Mouse (Mus musculus): ENCODE results near the gene Ugt1a10.
"Not testable (repeated sequence)": the region's sequence is repeated elsewhere in the genome, so short reads cannot be mapped to it uniquely, and the experiment has no call there.

Gene Ugt1a10

DNA sequence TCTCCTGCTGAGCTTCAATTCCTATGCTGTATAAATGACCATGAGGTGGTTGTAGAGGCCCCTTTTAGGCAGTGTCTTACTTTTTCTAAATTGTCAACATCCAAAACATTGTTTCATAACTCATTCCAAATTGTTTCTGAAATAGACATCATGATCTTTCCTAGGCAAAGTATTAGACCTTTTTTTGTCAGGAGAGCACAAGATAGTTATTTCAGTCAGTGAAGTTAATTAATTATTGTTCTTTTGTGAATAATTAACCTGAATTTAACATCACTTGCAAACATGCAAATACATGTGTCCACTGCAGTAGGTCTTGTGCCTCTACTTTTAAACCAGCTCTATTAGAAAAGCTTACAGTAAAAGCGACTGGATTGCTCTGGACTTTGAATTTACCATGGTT lies at the start of gene Ugt1a10:
Gene Ugt1a10 (plus strand): TSS at position 301 of the 400 bp plus-strand sequence.
- in situ Hi-C loops (cut with MboI; ENCODE audit: unreplicated experiment in 2 of 2) = no loop called here

DNA sequence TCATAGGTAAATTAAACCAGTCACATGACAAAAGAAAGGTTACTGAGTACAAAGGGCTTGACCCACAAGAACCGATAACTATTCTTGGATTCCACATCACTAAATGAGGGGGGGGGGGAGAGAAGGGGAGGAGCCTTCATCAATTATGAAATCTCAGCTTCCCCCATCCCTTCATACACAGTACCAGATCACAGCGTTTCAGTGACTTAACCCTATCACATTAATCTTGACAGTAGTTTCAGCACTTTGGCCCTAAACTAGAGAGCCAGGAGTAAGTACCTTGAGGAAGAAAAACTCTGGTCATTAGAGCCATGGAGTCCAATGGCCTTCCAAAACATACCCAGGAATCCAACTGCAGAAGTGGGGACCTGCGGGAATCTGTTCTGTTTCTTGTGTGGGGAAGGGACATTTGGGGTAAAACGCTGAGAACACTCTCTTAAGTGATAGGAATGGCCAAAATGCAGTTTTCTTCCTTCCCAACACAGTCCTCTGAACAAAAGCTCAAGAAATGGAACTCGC lies 47.4 kb upstream of the Ugt1a10 start:
- in situ Hi-C loops (cut with MboI; ENCODE audit: unreplicated experiment in 2 of 2) = loop anchor here in 1 of 2 experiments (10.0 kb wide), 1 partner anchor 277 kb away; no protein-coding TSS in a partner anchor

DNA sequence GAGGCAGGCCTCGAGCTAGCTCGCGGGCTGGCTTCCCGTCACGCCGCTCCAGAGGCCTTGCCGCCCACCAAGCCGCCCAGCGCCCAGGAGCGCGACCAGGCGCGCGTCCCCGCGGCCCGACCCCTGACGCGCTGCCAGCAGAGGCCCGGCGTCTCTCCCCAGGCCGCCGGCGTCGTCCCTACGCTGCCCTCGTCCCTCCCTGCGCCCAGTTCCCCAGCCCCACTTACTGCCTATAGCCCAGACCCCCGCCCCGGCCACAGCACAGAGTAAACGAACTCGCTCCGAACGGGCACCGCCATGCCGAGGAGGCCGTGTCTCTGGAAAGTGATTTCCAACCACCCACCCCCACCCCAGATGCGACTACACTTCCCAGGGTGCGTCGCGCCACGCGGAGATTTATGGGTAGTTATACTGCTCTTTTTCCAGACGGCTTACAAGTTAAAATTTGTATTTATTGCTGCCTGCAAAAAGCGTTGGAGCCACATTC lies 46.9 kb upstream of the Ugt1a10 start, which contains the start of gene Usp40:
Gene Usp40 (minus strand): TSS at position 341 of the 487 bp plus-strand sequence.
- in situ Hi-C loops (cut with MboI; ENCODE audit: unreplicated experiment in 2 of 2) = loop anchor here in 1 of 2 experiments (10.0 kb wide), 1 partner anchor 277 kb away; no protein-coding TSS in a partner anchor

DNA sequence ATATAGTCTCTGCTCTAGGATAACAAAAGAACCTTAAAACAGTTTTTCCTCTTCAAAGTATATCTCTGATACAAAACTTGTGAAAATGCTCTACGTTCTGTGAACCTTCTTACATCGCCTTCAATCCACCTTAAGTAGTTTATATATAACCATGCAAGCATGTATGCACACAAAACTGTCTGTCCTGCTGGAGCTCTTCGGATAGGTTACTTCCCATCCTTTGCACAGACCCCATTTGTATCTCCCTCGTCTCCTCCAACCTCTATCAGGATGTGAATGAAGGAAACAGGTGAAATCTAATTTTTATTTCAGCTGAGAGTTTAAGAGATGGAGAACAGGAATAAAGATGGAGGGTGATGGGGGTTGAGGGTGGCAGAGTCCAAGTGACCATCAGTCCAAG lies 46.5 kb upstream of the Ugt1a10 start:
- in situ Hi-C loops (cut with MboI; ENCODE audit: unreplicated experiment in 2 of 2) = loop anchor here in 1 of 2 experiments (10.0 kb wide), 1 partner anchor 276 kb away; no protein-coding TSS in a partner anchor

DNA sequence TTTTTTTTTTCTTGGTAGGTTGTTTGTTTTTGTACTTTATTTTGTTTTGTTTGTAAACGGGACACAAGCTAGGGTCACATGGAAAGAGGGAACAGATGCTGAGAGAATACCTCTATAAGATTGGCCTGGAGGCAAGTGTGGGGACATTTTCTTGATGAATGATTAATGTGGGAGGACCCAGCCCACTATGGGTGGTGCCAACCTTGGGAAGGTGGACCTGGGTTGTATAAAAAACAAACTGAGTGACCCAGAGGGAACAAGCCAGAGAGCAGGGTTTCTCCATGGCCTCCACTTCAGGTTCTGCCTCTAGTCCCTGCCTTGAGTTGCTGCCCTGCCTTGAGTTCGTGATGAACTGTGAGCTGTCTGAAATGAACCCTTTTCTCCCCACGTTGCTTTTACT lies 45.7 kb upstream of the Ugt1a10 start:
- in situ Hi-C loops (cut with MboI; ENCODE audit: unreplicated experiment in 2 of 2) = loop anchor here in 1 of 2 experiments (10.0 kb wide), 1 partner anchor 275 kb away; no protein-coding TSS in a partner anchor

DNA sequence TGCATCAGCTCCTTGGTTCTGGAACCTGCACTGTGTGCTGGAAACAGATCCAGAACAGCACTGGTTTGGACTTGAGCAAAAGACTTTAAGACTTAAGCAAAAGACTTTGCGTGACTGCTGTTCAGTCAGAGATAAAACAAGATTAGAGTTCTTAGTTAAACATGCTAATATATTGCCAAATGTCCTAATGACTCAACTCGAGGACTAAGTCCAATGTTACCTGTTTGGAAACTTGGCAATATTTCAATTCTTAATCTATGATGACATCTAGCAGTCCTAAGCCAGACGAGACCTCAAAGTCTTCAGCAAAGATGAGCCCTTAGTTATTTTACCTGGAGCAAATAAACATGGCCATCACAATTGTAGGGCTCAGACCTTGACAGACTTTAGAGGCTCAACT lies 41.5 kb upstream of the Ugt1a10 start:
- in situ Hi-C loops (cut with MboI; ENCODE audit: unreplicated experiment in 2 of 2) = no loop called here

DNA sequence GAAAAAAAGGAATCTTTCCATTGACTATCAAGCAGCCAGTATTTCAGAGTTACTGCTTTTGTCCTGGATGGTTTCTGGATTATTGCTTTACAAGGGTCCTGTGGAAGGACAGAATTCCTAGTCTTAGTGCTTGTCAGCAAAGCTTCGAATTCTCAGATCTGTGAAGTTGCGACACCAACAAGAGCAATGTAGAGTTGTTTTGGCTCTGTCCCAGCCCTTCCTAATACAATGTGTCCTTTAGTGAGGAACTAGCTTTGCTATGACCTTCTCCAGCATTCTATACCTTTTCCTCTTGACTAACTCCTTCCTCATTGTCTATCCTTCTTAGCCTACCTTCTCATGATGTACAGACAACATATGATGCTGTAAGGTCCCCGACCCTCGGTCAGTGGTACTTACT lies 41.0 kb upstream of the Ugt1a10 start:
- in situ Hi-C loops (cut with MboI; ENCODE audit: unreplicated experiment in 2 of 2) = no loop called here

DNA sequence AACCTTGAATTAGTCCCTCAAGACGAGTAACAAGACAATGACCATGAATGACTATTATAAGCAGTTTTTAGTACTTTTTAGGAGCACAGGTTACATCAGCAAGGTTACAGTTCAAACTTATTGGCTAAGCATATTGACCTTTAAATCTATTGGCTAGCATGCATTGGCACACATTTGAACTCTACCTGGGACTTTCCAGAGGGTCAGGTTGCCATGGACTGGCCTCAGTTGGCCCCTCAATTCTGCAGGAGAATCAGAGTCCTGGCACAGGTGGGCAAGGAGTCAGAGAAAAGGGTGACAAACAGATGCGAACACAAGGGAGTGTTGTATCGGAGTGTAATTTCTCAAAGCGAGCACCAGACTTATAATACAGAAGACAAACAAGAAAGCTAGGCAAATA lies 40.5 kb upstream of the Ugt1a10 start:
- in situ Hi-C loops (cut with MboI; ENCODE audit: unreplicated experiment in 2 of 2) = no loop called here

DNA sequence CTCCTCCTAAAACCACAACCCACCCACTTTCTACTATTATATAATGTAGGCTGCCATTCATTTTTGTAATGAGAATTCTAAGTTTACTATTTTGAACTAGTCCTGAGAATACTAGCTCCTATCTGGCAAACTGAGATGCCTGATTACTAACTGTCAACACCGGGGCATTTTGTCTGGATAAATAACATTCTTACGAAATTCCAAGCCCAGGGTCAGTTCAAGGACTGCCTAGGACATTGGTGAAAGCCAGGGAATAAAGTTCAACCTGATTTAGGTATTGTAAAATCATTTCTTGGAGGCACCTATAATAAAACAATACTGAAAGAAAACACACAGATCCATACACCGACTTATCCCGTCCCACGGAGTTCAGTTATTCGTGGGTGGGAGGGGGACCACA lies 39.8 kb upstream of the Ugt1a10 start:
- in situ Hi-C loops (cut with MboI; ENCODE audit: unreplicated experiment in 2 of 2) = no loop called here

DNA sequence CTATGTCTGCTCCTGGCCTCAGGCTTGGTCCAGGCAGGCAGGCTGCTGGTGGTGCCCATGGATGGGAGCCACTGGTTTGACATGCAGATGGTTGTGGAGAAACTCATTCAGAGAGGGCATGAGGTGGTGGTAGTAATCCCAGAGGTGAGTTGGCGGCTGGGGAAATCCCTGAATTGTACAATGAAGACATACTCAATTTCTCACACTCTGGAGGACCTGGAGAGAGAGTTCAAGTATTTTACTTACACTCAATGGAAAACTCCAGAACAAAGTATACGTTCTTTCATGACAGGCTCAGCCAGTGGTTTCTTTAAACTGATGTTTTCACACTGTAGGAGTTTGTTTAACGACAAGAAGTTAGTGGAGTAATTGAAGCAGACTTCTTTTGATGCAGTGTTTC lies 29.9 kb upstream of the Ugt1a10 start:
- in situ Hi-C loops (cut with MboI; ENCODE audit: unreplicated experiment in 2 of 2) = not testable (repeated sequence)

DNA sequence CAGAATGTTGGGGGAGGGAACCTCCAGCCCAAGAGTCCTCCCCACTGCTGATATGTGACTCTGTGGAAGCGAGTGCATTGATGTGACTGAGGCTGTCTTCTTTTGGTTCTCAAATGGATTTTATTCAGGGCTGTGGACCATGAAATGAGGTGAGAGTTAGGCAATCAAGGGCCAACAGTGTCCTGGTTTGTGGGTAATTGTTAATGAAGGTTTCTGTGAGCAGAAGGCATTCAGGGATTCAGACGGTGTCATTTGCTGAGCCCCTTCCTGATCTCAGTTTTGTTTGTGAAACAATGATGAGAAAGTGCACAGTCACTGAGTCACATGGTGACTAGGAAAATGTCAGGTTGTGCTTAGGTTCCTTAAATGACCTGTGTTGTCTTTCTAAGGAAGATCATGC lies 12.1 kb upstream of the Ugt1a10 start:
- in situ Hi-C loops (cut with MboI; ENCODE audit: unreplicated experiment in 2 of 2) = not testable (repeated sequence)

DNA sequence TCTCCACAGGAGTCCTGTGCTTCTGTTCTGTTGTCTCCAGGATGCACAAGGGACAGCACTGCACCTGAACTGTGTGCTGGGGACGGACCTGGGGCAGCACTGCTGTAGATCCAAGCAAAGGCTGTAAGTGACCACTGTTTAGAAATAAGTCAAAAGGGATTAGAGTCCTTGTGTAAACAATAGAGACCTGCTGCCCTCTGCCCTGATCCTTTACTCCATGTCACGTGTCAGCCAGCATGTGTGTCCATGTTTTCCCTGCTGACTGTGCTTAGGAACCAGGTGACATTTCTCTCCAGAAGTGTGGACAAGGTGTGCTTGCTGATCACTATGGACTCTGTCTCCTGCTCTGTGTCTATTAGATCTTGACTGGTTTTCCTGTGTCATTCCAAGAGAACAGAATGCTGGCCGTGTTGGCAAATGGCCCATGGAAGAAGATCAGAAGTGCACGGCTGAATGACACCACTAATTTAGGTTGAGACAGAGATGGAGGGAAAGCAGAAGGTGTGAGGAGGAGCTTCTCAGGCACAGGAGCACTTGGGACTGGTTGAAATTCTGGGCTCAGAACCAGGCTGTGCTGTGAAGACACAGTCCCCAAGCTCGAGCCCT lies 10.3 kb upstream of the Ugt1a10 start:
- in situ Hi-C loops (cut with MboI; ENCODE audit: unreplicated experiment in 2 of 2) = not testable (repeated sequence)

DNA sequence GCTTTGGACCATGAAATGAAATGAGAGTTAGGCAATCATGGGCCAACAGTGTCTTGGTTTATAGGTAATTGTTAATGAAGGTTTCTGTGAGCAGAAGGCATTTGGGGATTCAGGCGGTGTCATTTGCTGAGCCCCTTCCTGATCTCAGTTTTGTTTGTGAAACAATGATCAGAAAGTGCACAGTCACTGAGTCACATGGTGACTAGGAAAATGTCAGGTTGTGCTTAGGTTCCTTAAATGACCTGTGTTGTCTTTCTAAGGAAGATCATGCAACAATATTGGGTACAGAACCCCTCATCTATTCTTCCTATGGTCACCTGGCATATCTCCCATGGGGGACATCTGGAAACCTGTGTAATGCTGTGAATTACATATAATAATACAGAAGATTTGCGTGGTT lies 7.8 kb upstream of the Ugt1a10 start:
- in situ Hi-C loops (cut with MboI; ENCODE audit: unreplicated experiment in 2 of 2) = not testable (repeated sequence)

DNA sequence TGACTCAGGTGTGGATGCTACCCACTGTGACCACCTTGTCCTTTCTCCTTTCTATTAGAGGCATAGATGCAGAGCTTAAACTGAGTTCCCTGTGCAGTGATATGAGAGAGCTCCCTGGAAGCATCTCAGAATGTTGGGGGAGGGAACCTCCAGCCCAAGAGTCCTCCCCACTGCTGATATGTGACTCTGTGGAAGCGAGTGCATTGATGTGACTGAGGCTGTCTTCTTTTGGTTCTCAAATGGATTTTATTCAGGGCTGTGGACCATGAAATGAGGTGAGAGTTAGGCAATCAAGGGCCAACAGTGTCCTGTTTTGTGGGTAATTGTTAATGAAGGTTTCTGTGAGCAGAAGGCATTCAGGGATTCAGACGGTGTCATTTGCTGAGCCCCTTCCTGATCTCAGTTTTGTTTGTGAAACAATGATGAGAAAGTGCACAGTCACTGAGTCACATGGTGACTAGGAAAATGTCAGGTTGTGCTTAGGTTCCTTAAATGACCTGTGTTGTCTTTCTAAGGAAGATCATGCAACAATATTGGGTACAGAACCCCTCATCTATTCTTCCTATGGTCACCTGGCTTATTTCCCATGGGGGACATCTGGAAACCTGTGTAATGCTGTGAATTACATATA lies 11.4 kb downstream of the Ugt1a10 start:
- in situ Hi-C loops (cut with MboI; ENCODE audit: unreplicated experiment in 2 of 2) = not testable (repeated sequence)

DNA sequence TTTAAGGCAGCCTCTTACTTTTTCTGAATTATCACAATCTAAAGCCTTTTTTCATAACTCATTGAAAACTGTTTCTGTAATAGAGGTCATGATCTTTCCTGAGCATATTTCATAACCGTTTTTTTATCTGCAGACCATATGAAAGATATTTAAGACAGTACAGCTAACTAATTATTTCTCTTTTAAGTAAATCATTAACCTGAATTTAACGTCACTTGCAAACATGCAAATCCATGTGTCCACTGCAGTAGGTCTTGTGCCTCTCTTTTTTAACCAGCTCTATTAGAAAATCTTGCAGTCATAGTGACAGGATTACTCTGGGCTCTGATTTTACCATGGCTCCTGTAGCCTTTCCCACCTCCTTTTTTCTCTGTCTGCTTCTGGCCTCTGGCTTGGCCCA lies 15.3 kb downstream of the Ugt1a10 start, which contains the start of gene Ugt1a9:
Gene Ugt1a9 (plus strand): TSS at position 306 of the 400 bp plus-strand sequence.
- in situ Hi-C loops (cut with MboI; ENCODE audit: unreplicated experiment in 2 of 2) = no loop called here

DNA sequence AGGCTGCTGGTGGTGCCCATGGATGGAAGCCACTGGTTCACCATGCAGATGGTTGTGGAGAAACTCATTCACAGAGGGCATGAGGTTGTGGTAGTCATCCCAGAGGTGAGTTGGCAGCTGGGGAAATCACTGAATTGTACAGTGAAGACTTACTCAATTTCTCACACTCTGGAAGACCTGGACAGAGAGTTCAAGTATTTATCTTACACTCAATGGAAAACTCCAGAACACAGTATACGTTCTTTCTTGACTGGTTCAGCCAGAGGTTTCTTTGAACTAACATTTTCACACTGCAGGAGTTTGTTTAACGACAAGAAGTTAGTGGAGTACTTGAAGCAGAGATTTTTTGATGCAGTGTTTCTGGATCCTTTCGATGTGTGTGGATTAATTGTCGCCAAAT lies 15.7 kb downstream of the Ugt1a10 start:
- in situ Hi-C loops (cut with MboI; ENCODE audit: unreplicated experiment in 2 of 2) = no loop called here

DNA sequence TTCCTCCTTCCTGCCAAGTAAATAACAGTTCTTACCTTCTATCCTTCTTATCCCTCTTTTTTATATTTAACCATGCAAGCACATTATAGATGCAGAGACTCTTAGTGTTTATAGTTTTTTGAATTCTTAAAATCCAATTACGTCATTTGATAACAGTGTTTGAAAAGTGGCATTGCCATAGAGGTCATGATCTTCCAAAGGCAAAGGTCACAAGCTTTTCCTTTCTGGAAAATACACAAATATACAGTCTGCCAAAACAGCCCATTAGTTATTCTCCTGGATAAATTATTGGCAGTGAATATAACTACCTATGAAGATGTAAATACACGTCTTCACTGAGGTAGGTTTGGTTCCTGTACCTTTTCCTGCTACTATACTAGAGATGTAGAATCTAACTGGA lies 19.3 kb downstream of the Ugt1a10 start:
- in situ Hi-C loops (cut with MboI; ENCODE audit: unreplicated experiment in 2 of 2) = no loop called here

DNA sequence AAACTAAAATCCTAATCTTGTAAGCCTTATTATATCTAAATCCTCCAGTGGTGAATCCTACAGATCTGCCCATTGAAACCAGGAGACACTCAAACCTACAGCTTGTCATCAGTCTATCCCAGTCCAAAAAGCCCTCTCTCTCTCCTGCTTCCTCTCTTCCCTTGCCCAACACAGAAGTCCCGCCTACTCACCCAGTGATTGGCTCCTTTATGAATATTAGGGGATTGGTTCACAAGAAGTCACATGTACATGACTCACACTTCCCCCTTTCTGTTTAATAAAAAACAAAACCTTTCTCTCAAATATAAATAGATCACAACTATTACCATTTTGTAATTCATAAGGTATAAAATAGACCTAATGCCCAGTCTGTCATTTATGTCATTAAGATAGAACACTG lies 21.9 kb downstream of the Ugt1a10 start:
- in situ Hi-C loops (cut with MboI; ENCODE audit: unreplicated experiment in 2 of 2) = no loop called here

DNA sequence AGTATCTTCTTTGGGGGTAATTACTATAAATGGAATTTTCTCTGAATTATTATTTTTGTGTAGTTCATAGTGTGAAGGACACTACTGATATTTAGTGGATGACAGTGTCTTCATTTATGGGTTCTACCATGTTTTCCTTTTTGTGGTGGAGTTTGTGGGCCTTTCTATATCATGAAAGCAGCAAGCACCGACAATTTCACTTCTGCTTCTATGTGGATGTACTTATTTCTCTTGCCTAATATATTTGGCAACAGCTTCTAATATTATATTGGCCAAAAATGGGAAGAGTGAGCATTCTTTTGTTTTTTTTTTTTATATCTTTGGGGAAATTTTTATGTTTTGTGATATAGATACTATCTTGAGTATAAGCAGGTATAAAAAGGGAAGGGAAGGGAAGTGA lies 26.5 kb downstream of the Ugt1a10 start:
- in situ Hi-C loops (cut with MboI; ENCODE audit: unreplicated experiment in 2 of 2) = no loop called here

DNA sequence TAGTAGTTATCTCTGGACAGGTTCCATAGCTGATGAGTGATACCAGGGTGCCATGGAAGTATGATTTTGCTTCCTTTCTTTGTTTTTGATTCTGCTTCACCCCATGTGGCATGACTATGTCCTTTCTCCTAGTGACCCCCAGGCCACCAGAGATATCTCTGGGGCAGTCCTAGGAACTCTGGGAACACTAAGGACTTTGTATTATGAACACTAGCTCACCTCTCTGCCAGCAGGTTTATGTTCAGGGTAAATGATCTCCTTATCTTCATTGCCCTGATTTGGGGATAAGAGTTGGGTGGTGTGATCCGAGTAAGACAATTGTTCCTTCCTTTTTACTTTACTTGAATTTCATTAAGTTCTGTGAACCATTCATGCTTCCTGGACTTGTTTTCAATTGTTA lies 30.9 kb downstream of the Ugt1a10 start:
- in situ Hi-C loops (cut with MboI; ENCODE audit: unreplicated experiment in 2 of 2) = no loop called here

DNA sequence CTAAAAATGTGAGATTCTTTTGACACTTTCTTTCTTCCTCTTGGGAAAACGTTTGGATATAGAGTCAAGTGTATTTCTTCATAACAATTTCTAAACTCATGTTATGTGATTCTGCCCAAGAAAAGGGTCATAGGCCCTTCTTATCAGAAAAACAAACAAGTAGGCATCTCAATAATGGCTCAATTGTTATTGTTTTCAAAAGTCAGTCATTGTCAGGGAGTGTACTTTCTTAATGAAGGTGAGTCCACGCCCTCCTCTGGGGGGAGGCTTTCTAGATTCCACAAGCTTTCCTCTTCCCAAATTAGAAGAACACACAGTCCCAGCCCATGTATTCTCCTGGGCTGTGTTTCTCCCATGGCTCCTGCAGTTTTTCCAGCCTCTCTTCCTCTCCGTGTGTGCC lies 32.3 kb downstream of the Ugt1a10 start, which contains the start of gene Ugt1a8:
Gene Ugt1a8 (plus strand): TSS at position 301 of the 400 bp plus-strand sequence.
- in situ Hi-C loops (cut with MboI; ENCODE audit: unreplicated experiment in 2 of 2) = no loop called here

DNA sequence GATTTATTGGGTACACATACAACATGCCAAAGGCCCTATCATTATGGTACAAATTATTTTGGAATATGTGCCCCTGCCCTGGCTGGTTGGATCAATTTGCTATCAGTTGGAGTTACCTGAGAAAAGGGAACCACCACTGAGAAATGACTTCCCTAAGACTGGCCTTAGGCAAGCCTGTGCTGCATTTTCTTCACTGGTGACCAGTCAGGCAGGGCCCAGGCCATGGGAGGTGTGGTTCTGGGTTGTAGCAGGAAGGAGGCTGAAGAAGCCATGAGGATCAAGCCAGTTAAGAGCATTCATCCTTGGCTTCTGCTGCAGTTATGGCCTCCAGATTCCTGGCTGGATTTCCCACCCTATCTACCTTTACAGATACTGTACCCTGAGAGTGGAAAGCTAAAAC lies 37.2 kb downstream of the Ugt1a10 start:
- in situ Hi-C loops (cut with MboI; ENCODE audit: unreplicated experiment in 2 of 2) = no loop called here
